Mouse (Mus musculus): Measurements from ENCODE around the gene Ccnt2.

Ccnt2 gene

DNA sequence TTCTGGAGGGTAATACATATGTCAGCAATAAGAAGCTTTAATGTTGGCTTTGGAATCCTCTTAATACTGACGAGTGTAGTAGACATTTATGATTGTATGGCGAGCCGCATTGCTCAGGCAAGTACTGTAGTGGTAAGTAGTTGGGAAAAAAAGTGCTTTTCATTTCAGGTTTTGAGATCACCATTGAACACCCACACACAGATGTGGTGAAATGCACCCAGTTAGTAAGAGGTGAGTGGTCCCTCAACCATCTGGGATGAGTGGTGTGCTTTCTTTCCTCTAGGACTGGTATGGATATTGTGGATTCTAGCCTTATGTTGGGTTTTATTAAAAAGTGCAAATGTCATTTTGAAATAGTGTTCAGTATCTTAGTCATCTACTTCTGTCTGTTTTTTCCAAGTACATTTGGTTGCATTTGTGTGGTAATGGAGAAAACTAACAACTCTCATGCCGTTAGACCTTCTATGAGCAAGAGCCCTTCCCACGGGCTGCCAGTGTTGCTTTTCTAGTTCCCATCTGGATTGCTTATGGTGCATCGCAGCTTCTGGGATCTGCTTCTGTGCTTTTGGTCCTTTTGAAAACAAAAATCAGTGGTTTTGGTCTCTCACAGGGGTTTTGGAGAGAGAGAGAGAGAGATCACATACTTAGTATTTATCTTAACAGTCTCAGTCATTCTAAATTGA lies 21.3 kb downstream of the Ccnt2 start:
- no peak for DNase-seq

DNA sequence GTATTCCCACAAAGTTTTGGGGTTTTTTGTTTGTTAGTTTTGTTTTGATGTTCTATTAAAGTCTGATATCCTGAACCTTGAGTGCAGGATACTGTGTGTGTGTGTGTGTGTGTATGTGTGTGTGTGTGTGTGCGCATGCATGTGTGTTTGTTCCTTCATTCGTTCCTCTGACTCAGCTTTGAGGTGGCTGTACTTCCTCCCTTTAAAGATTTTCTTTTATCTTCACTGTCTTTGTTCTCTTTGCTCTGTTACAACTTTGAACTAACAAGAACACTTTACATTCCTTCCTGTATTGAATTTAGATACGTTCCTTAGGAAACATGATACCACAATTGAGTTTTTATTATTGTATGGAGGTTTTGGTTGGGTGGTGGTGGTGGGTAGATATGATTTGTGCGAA lies 22.4 kb downstream of the Ccnt2 start:
- DNase-seq = no peak

DNA sequence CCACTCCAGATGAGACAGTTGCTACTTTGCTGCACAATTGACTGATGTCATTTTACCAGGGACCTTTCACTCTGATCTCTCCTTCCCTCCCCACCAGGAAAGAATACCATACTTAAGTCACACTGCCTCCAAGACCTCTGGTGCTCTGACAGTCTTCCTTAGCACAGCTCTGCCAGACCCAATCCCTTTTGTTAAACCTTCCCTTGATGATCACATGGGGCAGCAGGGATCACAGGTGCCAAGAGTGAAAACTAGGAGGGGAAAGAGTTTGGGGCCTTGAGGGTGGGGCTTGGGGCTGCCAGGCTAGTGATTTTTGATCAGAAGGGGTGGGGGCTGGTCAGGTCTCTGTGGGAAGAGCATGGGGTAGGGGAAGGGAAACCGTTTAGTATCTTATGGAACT lies 22.8 kb downstream of the Ccnt2 start:
- DNase-seq = no peak

DNA sequence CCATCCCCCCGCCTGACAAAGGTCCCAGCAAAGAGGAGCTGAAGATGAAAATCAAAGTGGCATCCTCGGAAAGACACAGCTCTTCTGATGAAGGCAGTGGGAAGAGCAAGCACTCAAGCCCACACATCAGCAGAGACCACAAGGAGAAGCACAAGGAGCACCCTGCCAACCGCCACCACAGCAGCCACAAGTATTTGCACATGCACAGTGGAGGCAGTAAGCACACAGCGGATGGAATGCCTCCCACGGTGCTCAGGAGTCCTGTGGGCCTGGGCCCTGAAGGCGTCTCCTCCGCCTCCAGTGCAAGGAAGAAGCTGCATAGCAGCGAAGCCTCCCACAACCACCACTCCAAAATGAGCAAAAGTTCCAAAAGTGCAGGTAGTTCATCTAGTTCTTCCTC lies 29.0 kb downstream of the Ccnt2 start:
- no peak for DNase-seq

DNA sequence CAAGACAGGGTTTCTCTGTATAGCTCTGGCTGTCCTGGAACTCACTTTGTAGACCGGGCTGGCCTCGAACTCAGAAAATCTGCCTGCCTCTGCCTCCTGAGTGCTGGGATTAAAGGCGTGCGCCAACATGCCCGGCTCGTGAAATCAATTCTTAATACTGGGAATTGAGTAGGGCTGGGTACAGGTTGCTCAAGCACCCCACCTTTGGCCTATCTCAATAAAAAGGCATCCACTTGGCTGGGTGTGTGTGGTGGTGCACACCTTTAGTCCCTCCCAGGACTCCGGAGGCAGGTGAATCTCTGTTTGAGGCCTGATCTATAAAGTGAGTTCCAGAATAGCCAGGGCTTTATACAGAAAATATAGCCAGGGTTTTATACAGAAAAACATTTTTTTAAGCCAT lies 34.7 kb downstream of the Ccnt2 start:
- no peak for DNase-seq

DNA sequence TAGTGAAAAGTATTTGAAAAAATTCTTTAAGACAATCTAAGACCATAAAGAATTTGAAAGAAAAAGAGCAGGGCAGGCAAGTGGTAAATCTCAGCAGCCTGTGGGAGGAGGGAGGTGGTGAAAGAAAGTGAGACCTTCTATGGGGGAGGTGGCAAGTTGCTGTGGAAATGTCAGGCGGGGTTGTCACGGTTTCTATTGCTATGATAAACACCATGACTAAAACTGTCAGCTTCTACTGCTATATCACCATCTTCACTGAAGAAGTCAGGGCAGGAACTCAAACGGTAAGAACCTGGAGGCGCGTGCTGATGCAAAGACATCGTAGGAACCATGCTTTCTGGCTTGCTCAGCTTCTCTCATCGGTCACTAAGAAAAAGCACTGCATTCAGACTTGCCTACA lies 39.0 kb downstream of the Ccnt2 start:
- no peak for DNase-seq

DNA sequence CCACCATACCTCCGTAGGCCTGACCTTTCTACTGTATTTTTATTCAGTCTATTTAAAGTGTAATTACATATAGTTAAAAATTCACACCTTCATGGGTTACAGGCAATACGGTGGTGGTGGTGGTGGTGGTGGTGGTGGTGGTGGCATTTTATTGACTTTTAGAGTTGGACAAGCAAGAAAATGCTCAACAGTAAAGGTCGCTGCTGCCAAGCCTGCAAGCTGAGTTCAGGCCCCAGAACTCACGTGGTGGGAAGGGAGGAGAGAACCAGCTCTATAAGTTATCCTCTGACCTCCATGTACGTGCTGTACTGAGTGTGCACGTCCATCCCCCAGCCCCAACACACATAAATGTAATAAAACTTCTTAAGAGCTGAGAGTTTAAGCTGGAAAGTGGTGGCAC lies 42.4 kb downstream of the Ccnt2 start:
- no peak for DNase-seq

DNA sequence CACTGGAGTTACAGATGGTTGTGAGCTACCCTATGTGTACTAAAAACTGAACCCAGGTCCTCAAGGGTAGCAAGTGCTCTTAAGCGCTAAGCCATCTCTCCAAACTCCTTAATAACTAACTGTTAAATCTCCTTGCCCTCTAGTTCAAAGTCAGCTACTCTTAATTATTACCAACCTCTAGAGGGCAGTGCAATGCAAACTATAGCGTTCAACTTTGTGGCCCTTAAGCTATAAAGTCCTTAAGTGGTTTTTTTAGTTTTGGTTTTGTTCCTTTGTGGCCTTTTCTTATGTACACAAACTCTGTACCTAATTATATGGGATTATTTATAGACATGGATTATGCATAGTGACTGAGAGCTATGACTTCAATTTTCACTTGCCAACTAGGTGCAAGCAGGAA lies 53.4 kb downstream of the Ccnt2 start:
- peak; percentile 49 for DNase-seq

DNA sequence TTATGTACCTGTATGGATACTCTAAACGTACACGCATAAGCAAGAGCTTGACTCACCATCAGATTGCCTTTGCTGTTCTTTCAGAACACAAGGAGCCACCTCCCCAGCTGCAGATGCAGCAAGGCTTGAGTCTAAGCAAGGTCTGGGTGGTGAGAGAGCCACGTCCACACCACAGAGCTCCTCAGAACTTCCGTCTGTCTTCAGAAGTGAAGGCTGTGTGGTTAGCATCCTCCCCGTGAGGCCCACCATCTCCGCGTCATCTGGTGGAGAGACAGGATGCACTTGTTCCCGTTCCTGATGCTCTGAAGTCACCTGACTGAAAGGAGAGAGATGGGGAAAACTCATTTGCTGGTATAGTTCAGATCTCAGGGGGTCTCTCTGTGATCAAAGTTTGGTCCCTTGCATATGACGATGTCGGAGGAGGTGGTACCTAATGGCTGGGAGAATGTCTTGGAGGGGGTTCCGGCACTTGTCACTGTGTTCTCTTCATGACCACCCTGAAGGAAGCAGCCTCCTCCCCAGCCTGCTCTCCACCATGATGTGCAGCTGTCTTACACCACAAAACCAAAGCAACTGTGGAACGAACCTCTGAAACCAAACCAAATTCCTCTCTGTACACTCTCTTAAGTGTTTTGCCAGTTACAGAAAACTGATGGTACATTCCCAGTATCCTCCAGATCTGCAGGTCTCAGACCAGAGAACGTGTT lies 56.4 kb downstream of the Ccnt2 start:
- DNase-seq = no peak

DNA sequence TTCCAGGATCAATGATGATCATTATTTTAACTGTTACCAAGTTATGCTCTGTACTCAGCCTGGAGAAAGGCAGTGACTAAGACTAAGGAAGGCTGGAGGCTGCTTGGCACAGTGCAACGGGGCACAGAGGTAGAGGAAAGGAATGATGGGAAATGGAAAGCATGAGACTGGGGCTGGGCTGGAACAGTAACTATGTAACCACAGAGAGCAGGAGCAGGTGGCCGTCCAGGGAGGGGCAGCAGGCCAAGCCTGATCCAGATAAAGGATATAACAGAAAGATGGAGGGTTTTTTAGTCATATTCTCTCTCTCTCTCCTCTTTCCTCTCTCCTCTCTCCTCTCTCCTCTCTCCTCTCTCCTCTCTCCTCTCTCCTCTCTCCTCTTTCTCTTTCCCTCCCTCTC lies 59.8 kb downstream of the Ccnt2 start:
- DNase-seq = no peak

DNA sequence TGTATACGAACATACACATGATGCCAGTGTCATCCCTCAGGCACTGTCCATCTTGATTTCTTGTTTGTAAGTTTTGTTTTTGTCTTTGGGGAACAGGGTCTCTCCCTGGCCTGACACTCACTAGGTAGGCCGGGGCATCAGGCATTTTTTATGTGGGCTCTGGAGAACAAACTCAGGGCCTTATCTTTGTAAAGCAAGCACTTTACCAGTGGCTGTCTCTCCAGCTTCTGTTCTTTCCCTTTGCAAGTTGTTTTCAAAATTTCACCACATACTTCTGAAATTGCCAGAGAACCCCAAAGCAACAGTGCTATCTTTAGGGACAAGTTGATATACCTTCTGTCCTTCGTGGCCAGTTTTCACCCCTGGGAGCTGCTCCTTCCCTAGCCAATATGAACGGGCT lies 60.2 kb downstream of the Ccnt2 start:
- DNase-seq = no peak

DNA sequence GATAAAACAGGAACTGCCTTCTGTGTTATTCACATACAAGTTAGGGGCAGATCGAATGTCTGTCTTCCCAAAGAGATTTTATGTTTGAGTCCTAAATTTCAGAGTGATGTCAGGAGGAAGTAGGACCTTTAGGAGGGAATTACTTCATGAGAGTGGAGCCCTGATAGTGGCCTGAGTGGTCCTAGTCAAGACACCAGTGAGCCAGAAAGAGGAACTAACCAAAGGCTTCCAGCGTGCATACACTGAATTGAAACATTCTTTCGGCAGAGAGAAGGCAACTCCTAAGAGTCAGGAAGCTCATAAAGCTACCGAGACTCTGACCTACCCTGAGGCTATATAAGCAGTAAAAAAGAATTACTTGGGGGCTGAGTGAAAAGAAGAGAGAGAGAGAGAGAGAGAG lies 62.7 kb downstream of the Ccnt2 start:
- no peak for DNase-seq

DNA sequence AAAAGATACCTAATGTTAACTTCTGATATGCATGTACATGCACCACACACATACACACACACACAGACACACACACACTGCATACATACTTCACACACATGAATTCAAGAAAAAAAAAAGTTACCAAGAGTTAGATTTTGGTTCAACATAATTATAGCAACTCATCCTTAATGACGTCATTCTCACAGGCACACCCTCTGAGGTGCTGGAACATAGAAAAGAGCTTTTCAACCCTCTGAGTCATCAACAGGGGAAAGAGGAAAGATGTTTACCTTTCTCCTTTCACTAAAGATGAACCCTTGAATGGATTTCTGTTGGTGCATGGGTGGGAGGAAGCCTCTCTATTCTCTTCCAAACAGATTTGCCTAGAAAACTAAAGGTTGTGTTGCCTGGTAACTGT lies 64.6 kb downstream of the Ccnt2 start:
- DNase-seq = no peak

DNA sequence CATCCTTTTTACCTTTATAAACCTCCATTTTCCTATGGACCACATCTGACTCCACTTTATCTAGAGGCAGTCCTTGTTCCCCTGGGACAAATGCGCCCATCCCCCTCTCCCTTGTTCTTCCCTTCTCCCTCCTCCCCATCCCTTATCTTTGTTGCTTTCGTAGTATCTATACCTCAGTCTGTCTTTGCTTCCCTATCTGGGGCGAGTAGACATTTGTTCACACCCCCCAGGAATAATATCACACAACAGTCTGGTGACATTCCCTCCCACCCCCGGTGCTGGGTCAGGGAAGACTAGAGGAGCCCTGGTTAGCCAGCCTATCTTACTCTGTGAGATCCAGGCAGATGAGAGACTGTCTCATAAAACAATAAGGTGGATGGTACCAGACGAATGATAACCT lies 71.5 kb downstream of the Ccnt2 start:
- DNase-seq = no peak

DNA sequence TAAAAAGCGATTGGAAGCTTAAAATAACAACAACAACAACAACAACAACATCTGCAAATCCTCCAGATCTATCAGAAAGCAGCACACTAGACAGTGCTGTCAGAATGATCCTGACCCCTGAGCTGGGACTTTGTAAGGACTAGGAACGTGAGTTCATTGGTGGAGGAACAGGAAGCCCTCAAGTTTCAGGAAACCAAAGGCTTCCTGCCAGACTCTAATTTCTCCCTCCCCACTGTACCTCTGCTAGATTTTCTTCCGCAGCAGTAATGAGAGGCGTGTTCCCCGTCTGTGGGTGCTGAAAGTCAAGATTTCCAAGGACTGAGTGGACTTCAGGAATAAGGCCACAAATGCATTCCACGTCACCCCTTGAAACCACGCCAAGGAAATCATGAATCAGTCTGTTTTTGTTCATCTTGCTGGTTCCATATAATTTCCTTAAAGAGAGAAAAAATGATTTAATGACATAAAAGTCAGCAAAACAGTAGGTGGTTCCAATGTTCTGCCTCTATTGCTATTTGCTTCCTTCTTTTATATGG lies 76.2 kb downstream of the Ccnt2 start:
- no peak for DNase-seq

DNA sequence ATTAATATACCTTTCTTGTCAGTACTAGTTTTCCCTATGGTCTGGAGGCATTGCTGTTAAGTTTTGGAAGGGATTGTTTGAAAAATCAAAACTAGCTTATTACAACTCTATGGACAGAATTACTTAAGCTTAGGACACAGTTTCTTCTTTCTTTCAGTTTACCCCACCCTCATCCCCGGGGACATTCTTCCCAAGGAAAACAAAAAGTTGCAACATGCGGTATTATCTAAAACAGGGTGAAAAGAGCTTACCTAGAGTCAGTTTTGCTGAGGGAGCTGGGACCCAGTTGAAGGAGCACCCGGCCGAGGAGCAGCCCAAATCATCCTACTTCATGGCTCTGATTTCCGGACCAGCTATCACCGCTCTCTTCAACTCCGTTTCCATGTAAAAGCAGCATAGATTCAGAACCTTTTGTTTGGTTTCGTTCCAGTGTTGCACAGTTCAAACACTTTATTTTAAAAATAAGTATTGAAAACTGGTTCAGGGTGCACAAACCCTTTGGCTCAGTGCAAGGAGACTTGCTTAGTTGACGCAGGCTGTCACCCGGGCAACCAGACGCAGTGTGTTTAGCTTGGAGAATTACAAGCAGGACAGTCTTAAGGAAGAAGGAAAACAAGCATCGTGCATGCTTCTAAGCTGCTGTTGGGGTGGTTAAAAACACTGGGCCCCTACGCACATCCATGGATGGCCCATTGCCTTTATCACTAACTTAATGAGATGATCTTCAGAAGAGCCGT lies 80.7 kb downstream of the Ccnt2 start, which contains the start of gene Map3k19:
Gene Map3k19 (minus strand): TSS at position 546 of the 737 bp plus-strand sequence.
- no peak for DNase-seq

Data from cerebellum, adult 9-10 months (tissue).